Mouse (Mus musculus) megakaryocyte, adult 5-6 weeks (primary cell): ENCODE measurements around the gene Cdhr4. TPM values are rescaled to one million over a fixed set of nuclear protein-coding genes. Genes with fewer than 3 reads are reported as not detected.

ENCODE experiments used
- ATAC-seq: 2 replicates; pipeline ENCODE4 v1.8.0; 2016; ENCODE audit warnings: mild to moderate bottlenecking, inconsistent platforms; ENCODE audit not compliant: poor library complexity, severe bottlenecking
- total RNA-seq, 2 experiments: library from RNA; stranded (forward) in 1 of 2; stranded (reverse) in 1 of 2; fragments of 153-499, 151-499 nt in 1 of 2; fragments of 221-1000, 200-1000 nt in 1 of 2; gene quantifications; 2 replicates each; pipeline versions ENCODE4 v1.2.3 to v1.2.4; 2015 to 2017

Gene Cdhr4
- total RNA-seq, 2 experiments from 2014 or later: 0.33 to 0.51 TPM

GRCm38 (mm10) chr9:107974491-107975171 lies 17.7 kb upstream of the Cdhr4 start:
- ATAC-seq: no peak

GRCm38 (mm10) chr9:107975399-107976386 lies 16.6 kb upstream of the Cdhr4 start, which contains the start of gene Uba7:
Gene Uba7, plus strand, starts transcription at chr9:107975505.
- peak; percentile 82 for ATAC-seq

- ATAC-seq: no peak
Observed at GRCm38 (mm10) chr9:107978815-107979214, 13.5 kb upstream of the Cdhr4 start.

GRCm38 (mm10) chr9:107981684-107982605 lies 10.4 kb upstream of the Cdhr4 start:
- ATAC-seq: no peak

- peak; percentile 36 for ATAC-seq
Observed at GRCm38 (mm10) chr9:107982681-107983346, 9.5 kb upstream of the Cdhr4 start, which contains the start of gene Gm20661. Gene Gm20661, plus strand, starts transcription at chr9:107983058.

GRCm38 (mm10) chr9:107983421-107983890 lies 8.8 kb upstream of the Cdhr4 start:
- ATAC-seq: no peak

GRCm38 (mm10) chr9:107984052-107984753 lies 8.1 kb upstream of the Cdhr4 start:
- ATAC-seq: no peak

GRCm38 (mm10) chr9:107984754-107985055 lies 7.6 kb upstream of the Cdhr4 start:
- ATAC-seq: no peak

- ATAC-seq: peak; percentile 67
Observed at GRCm38 (mm10) chr9:107985131-107986119, 6.9 kb upstream of the Cdhr4 start, which contains the start of gene Inka1. Gene Inka1, minus strand, starts transcription at chr9:107985879.

GRCm38 (mm10) chr9:107986376-107986775 lies 5.9 kb upstream of the Cdhr4 start:
- peak; percentile 49 for ATAC-seq

GRCm38 (mm10) chr9:107987950-107988349 lies 4.3 kb upstream of the Cdhr4 start:
- ATAC-seq: no peak

GRCm38 (mm10) chr9:107993013-107993412 lies 716 bp downstream of the Cdhr4 start:
- ATAC-seq: no peak

GRCm38 (mm10) chr9:107994464-107994863 lies 2.2 kb downstream of the Cdhr4 start:
- ATAC-seq: peak; percentile 33; the same call in 1 of the 2 replicates

- no peak for ATAC-seq
Observed at GRCm38 (mm10) chr9:107995513-107995912, 3.2 kb downstream of the Cdhr4 start.

GRCm38 (mm10) chr9:107996049-107996448 lies 3.8 kb downstream of the Cdhr4 start, which contains the start of gene Gm20662:
Gene Gm20662, plus strand, starts transcription at chr9:107996349.
- no peak for ATAC-seq

- peak; percentile 96 for ATAC-seq
Observed at GRCm38 (mm10) chr9:108001922-108002770, 9.8 kb downstream of the Cdhr4 start, which contains the start of gene Ip6k1. Gene Ip6k1, plus strand, starts transcription at chr9:108002501.
